ENCODE assay signal across 30 mouse cellular contexts in the genomic region with DNA sequence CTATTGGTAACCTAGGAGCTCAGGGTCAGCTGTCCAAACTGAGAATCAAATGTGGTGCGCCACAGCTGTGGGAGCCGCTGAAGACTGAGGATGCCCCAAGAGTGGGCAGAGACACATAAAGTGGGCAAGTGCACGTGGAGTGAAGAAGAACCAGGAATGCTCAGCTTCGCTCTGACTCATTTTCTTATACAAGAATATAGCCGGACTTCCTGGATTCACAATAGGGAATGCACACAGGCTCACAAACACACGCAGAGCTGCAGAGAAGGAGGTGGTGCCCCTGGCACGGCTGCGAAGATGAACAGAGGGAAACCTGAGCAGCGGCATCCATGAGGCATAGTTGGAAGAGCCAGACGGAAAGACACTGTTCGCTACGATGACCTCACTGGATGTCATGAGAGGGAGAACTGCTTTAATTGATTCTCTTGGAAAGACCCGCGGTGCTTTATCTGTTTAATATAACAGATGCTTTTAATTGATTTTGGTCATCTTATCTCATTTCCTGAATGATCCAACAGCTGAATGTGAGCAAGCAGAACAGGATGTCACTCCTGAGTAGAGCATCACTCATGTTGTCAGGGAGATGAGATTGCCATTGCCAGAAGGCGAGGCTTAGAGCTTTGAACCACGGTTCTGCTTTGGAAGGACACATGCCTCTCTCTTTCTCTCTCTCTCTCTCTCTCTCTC.
DNase-seq lines count a peak whose midpoint lies in the region; ATAC-seq and TF ChIP-seq lines count a peak whose summit lies in the region.
"Had no signal": no experiment of that assay in that cellular context is flagged by ENCODE, and none has a peak within 500 bp of the region (broad histone marks: within the 10 kb centered on the region; RNA-seq: fewer than 3 reads in every experiment).

No protein-coding gene starts in this region.

- H3ac ChIP-seq in C2C12 (ENCODE audit: control insufficient read depth, insufficient read length, low read depth): no peak overlapping the region

- peak overlapping the region; percentile 13; the same call in 1 of the 2 replicates for H3K27ac ChIP-seq in hindbrain, embryonic 10.5 days
- no peak overlapping the region for H3K27ac ChIP-seq in hindbrain, embryonic 16.5 days (ENCODE audit: low read depth, low read length)
- H3K27ac ChIP-seq in layer of hippocampus, adult 2 months: peak overlapping the region; percentile 81
- H3K27ac ChIP-seq in midbrain, embryonic 13.5 days: no peak overlapping the region
- H3K27ac ChIP-seq: embryonic facial prominence, embryonic 12.5 days; gastrocnemius, adult 2 months; heart, adult 2 months; limb, embryonic 10.5 days; limb, embryonic 15.5 days; liver, embryonic 13.5 days; stomach, embryonic 15.5 days had no signal

- no peaks in the 10 kb centered on the region for H3K79me2 ChIP-seq in C2C12 (ENCODE audit: control insufficient read depth, insufficient read depth)

- no peak; the same call in 1 of the 2 replicates for ATAC-seq in hindbrain, embryonic 16.5 days
- ATAC-seq in midbrain, embryonic 13.5 days: no peak
- ATAC-seq: forebrain, embryonic 14.5 days; intestine, postnatal 0 days had no signal

- H3K4me1 ChIP-seq in hindbrain, embryonic 10.5 days (replicated peaks): peaks cover 22% of the 10 kb centered on the region
- H3K4me1 ChIP-seq in hindbrain, embryonic 16.5 days (ENCODE audit: control insufficient read depth, insufficient read depth, low read depth, low read length): no peaks in the 10 kb centered on the region
- H3K4me1 ChIP-seq in midbrain, embryonic 13.5 days (replicated peaks): no peaks in the 10 kb centered on the region
- H3K4me1 ChIP-seq: limb, embryonic 10.5 days had no signal

- no peak for DNase-seq in hindbrain, embryonic 10.5 days (ENCODE audit: low spot score)
- no peak for DNase-seq in layer of hippocampus, adult 2 months (ENCODE audit: low spot score in 2 of 2)
- DNase-seq in layer of hippocampus, adult 11-12 months (ENCODE audit: low spot score): no peak
- peak; percentile 94 for DNase-seq in MN1 (ENCODE audit: low spot score)
- DNase-seq: adrenal gland, adult 8-10 months; B cell, adult 2 months; cerebellum, adult 9-10 months; embryo, embryonic 11 days; gastrocnemius, adult 2 months; gastrocnemius, postnatal 36 days; heart, adult 2 months; heart, postnatal 14 days; kidney, postnatal 25 days; liver, embryonic 13.5 days; lung, embryonic 14.5 days; lung, postnatal 36 days; retina, postnatal 1 day; right cerebral cortex, postnatal 14 days; thymus, postnatal 14 days had no signal

- no peaks in the 10 kb centered on the region; the same call in none of the 2 replicates for H3K27me3 ChIP-seq in hindbrain, embryonic 10.5 days (ENCODE audit: insufficient read depth, poor library complexity, severe bottlenecking)
- no peaks in the 10 kb centered on the region for H3K27me3 ChIP-seq in hindbrain, embryonic 16.5 days (replicated peaks; ENCODE audit: control insufficient read depth, insufficient read depth, low read length)
- H3K27me3 ChIP-seq in C2C12 (ENCODE audit: control insufficient read depth, insufficient read depth, insufficient read length): no peaks in the 10 kb centered on the region
- H3K27me3 ChIP-seq in midbrain, embryonic 13.5 days: no peaks in the 10 kb centered on the region
- H3K27me3 ChIP-seq: CH12.LX; embryonic facial prominence, embryonic 12.5 days; limb, embryonic 15.5 days; liver, embryonic 13.5 days; stomach, embryonic 15.5 days had no signal

- H3K4me3 ChIP-seq in hindbrain, embryonic 10.5 days: no peak overlapping the region
- H3K4me3 ChIP-seq in hindbrain, embryonic 16.5 days (ENCODE audit: low read length): no peak overlapping the region
- no peak overlapping the region for H3K4me3 ChIP-seq in layer of hippocampus, adult 2 months
- no peak overlapping the region for H3K4me3 ChIP-seq in C2C12 (ENCODE audit: insufficient read depth, poor library complexity, severe bottlenecking)
- H3K4me3 ChIP-seq in midbrain, embryonic 13.5 days (replicated peaks): no peak overlapping the region
- H3K4me3 ChIP-seq: embryonic facial prominence, embryonic 12.5 days; gastrocnemius, adult 2 months; heart, adult 2 months; limb, embryonic 10.5 days; limb, embryonic 15.5 days; liver, embryonic 13.5 days; stomach, embryonic 15.5 days had no signal

- no peaks in the 10 kb centered on the region for H3K36me3 ChIP-seq in hindbrain, embryonic 10.5 days
- H3K36me3 ChIP-seq in hindbrain, embryonic 16.5 days (ENCODE audit: control insufficient read depth, insufficient read depth, low read length): no peaks in the 10 kb centered on the region
- no peaks in the 10 kb centered on the region for H3K36me3 ChIP-seq in C2C12 (ENCODE audit: control insufficient read depth, insufficient read depth)
- no peaks in the 10 kb centered on the region for H3K36me3 ChIP-seq in midbrain, embryonic 13.5 days
- H3K36me3 ChIP-seq: embryonic facial prominence, embryonic 12.5 days; limb, embryonic 10.5 days; limb, embryonic 15.5 days; liver, embryonic 13.5 days; stomach, embryonic 15.5 days had no signal

- no peak overlapping the region for H3K9ac ChIP-seq in hindbrain, embryonic 16.5 days (ENCODE audit: low read depth, low read length)
- no peak overlapping the region for H3K9ac ChIP-seq in midbrain, embryonic 13.5 days (replicated peaks)
- H3K9ac ChIP-seq: embryonic facial prominence, embryonic 12.5 days; limb, embryonic 15.5 days; liver, embryonic 13.5 days; lung, embryonic 14.5 days; stomach, embryonic 15.5 days had no signal

- H3K4me2 ChIP-seq in hindbrain, embryonic 16.5 days (ENCODE audit: low read length): no peak overlapping the region
- H3K4me2 ChIP-seq in midbrain, embryonic 13.5 days (replicated peaks): no peak overlapping the region
- H3K4me2 ChIP-seq: embryonic facial prominence, embryonic 12.5 days; limb, embryonic 15.5 days; liver, embryonic 13.5 days; lung, embryonic 14.5 days; midbrain, embryonic 11.5 days; stomach, embryonic 15.5 days had no signal

- no peaks in the 10 kb centered on the region for H3K9me3 ChIP-seq in hindbrain, embryonic 10.5 days
- H3K9me3 ChIP-seq in hindbrain, embryonic 16.5 days (ENCODE audit: control insufficient read depth, low read length): no peaks in the 10 kb centered on the region
- no peaks in the 10 kb centered on the region for H3K9me3 ChIP-seq in midbrain, embryonic 13.5 days
- H3K9me3 ChIP-seq: embryonic facial prominence, embryonic 12.5 days; limb, embryonic 10.5 days; limb, embryonic 15.5 days; liver, embryonic 13.5 days; stomach, embryonic 15.5 days had no signal

- WGBS in hindbrain, embryonic 10.5 days: 87% methylated on average over 16 of the region's 16 CpGs
- 61% methylated on average over 16 of the region's 16 CpGs for WGBS in hindbrain, embryonic 16.5 days
- 81% methylated on average over 16 of the region's 16 CpGs for WGBS in midbrain, embryonic 13.5 days

- no peak for TF ChIP-seq CTCF in layer of hippocampus, adult 2 months (conservative IDR thresholded peaks at IDR 0.05)
- no peak for TF ChIP-seq CTCF in C2C12 (IDR thresholded peaks at IDR 0.05; ENCODE audit: control insufficient read depth, insufficient read depth, insufficient read length)

- H3K79me3 ChIP-seq in C2C12 (ENCODE audit: low read depth): no peaks in the 10 kb centered on the region

TF ChIP-seq in C2C12, 6 proteins besides CTCF, POLR2A, EP300 and RAD21:
- TF ChIP-seq MYOD1 (IDR thresholded peaks at IDR 0.05; ENCODE audit: control insufficient read depth, insufficient read length, low read depth) (peak; percentile 65), CEBPB (IDR thresholded peaks at IDR 0.05; ENCODE audit: low read depth) (no peak), USF1 (IDR thresholded peaks at IDR 0.05; ENCODE audit: low read depth) (no peak), MAX (IDR thresholded peaks at IDR 0.05) (peak; percentile 22)

Comparison
In these comparisons a context has a peak if more than half of its experiments do, and no peak if none do; other contexts are left out.
1. H3K27ac ChIP-seq: peak in hindbrain, embryonic 10.5 days (single experiment) and layer of hippocampus, adult 2 months (single experiment); none in hindbrain, embryonic 16.5 days (single experiment) and midbrain, embryonic 13.5 days (single experiment).